Mouse (Mus musculus) kidney, embryonic 16.5 days (tissue): ENCODE measurements around the gene Racgap1. TPM values are rescaled to one million over a fixed set of nuclear protein-coding genes. Genes with fewer than 3 reads are reported as not detected.

ENCODE experiments used
- ATAC-seq: fragments of 200-750 bp; cut with Nextera tagmentation; 2 replicates; pipeline ENCODE4 v1.8.0; 2017; ENCODE audit warnings: moderate TSS enrichment; ENCODE audit not compliant: low FRiP score, low TSS enrichment
- H3K27ac ChIP-seq: fragments of 300-500 bp; sonication (generic); 2 replicates; pipeline ENCODE4 v1.5.1; 2014; ENCODE audit warnings: low read length
- H3K27me3 ChIP-seq: fragments of 300-500 bp; sonication (generic); 2 replicates; pipeline ENCODE4 v1.6.1; 2014; ENCODE audit warnings: low read length, control low read depth, mixed read lengths; ENCODE audit not compliant: insufficient read depth
- H3K36me3 ChIP-seq: fragments of 300-500 bp; sonication (generic); 2 replicates; pipeline ENCODE4 v1.6.1; 2014; ENCODE audit warnings: low read length, control low read depth, mixed read lengths; ENCODE audit not compliant: insufficient read depth
- H3K4me1 ChIP-seq: fragments of 300-500 bp; sonication (generic); 2 replicates; pipeline ENCODE4 v1.6.1; 2014; ENCODE audit warnings: low read length, control low read depth, mixed read lengths; ENCODE audit not compliant: insufficient read depth
- H3K4me2 ChIP-seq: fragments of 300-500 bp; sonication (generic); replicated peaks from 2 replicates; pipeline ENCODE4 v1.6.1; 2014; ENCODE audit warnings: low read depth, low read length
- H3K4me3 ChIP-seq: fragments of 300-500 bp; sonication (generic); 2 replicates; pipeline ENCODE4 v1.5.1; 2014; ENCODE audit warnings: mild to moderate bottlenecking, low read length
- H3K9ac ChIP-seq: fragments of 300-500 bp; sonication (generic); replicated peaks from 2 replicates; pipeline ENCODE4 v1.6.1; 2014; ENCODE audit warnings: low read length
- H3K9me3 ChIP-seq: fragments of 300-500 bp; sonication (generic); 2 replicates; pipeline ENCODE4 v1.6.1; 2016; ENCODE audit warnings: low read length, control low read depth
- WGBS: fragments of 180-500 bp; shearing (Covaris S2); extraction: QIAGEN DNeasy Blood & Tissue Kit; methylation state at CpG from one replicate; pipeline ENCODE4 v1.1.7; 2014; 5-methylcytosine and 5-hydroxymethylcytosine counted together
- polyA plus RNA-seq: library from polyadenylated mRNA; unstranded; fragments of >200 nt; fragmentation: Nextera tagmentation; extraction: Ambion mirVana; gene quantifications from 2 replicates; pipeline ENCODE4 v1.2.1, GENCODE M21; 2015

Gene Racgap1
- polyA plus RNA-seq, 1 experiment from 2014 or later, result 143 TPM

GRCm38 (mm10) chr15:99599245-99600070 is 52.0 kb downstream of the Racgap1 start:
- Histone ChIP-seq H3K4me2 (no peak overlapping the region), H3K9me3 (no peaks in the 10 kb centered on the region), H3K9ac (0 out of 2 replicates have a peak overlapping the region, but pooled peaks have one; percentile 13), H3K27ac (no peak overlapping the region), H3K4me3 (no peak overlapping the region), H3K27me3 (peaks cover 26% of the 10 kb centered on the region), H3K4me1 (peaks cover 39% of the 10 kb centered on the region), H3K36me3 (no peaks in the 10 kb centered on the region)
- WGBS, result 54% methylated on average over 17 of the region's 17 CpGs
- no peak for ATAC-seq

GRCm38 (mm10) chr15:99597596-99597995 is 53.9 kb downstream of the Racgap1 start:
- H3K36me3 ChIP-seq, result no peaks in the 10 kb centered on the region
- H3K9me3 ChIP-seq, result no peaks in the 10 kb centered on the region
- H3K4me1 ChIP-seq, result peaks cover 27% of the 10 kb centered on the region
- H3K4me2 ChIP-seq, result no peak overlapping the region
- H3K9ac ChIP-seq, result no peak overlapping the region
- H3K4me3 ChIP-seq, result no peak overlapping the region
- no peak overlapping the region for H3K27ac ChIP-seq
- peaks cover 44% of the 10 kb centered on the region for H3K27me3 ChIP-seq
- ATAC-seq, result no peak
- WGBS, result 55% methylated on average over 8 of the region's 8 CpGs

- Histone ChIP-seq H3K36me3 (no peaks in the 10 kb centered on the region), H3K4me1 (peaks cover 22% of the 10 kb centered on the region), H3K9ac (no peak overlapping the region), H3K27me3 (peaks cover 51% of the 10 kb centered on the region), H3K9me3 (no peaks in the 10 kb centered on the region), H3K4me3 (no peak overlapping the region), H3K27ac (no peak overlapping the region), H3K4me2 (no peak overlapping the region)
- WGBS, result 52% methylated on average over 7 of the region's 7 CpGs
- peak; percentile 1; the same call in 1 of the 2 replicates for ATAC-seq
Measured at GRCm38 (mm10) chr15:99596841-99597240, 54.6 kb downstream of the Racgap1 start.

GRCm38 (mm10) chr15:99596056-99596687 is 55.3 kb downstream of the Racgap1 start:
- under 1% methylated on average over 7 of the region's 7 CpGs for WGBS
- peak; percentile 81 for ATAC-seq
- Histone ChIP-seq H3K4me3 (no peak overlapping the region), H3K9me3 (no peaks in the 10 kb centered on the region), H3K27me3 (peaks cover 55% of the 10 kb centered on the region), H3K4me2 (no peak overlapping the region), H3K27ac (no peak overlapping the region), H3K9ac (no peak overlapping the region), H3K4me1 (peaks cover 16% of the 10 kb centered on the region), H3K36me3 (no peaks in the 10 kb centered on the region)

- no peak overlapping the region for H3K4me3 ChIP-seq
- H3K9ac ChIP-seq, result no peak overlapping the region
- H3K36me3 ChIP-seq, result no peaks in the 10 kb centered on the region
- no peak overlapping the region for H3K27ac ChIP-seq
- H3K27me3 ChIP-seq, result peaks cover 67% of the 10 kb centered on the region
- 84% methylated on average over 10 of the region's 10 CpGs for WGBS
- 0 out of 2 replicates have a peak, but pooled peaks cover 1% of the 10 kb centered on the region for H3K9me3 ChIP-seq
- no peak for ATAC-seq
- H3K4me2 ChIP-seq, result no peak overlapping the region
- peaks cover 15% of the 10 kb centered on the region; the same call in 1 of the 2 replicates for H3K4me1 ChIP-seq
Measured at GRCm38 (mm10) chr15:99594951-99595350, 56.5 kb downstream of the Racgap1 start.

GRCm38 (mm10) chr15:99592877-99593276 is 58.6 kb downstream of the Racgap1 start:
- no peak for ATAC-seq
- no peak overlapping the region for H3K9ac ChIP-seq
- H3K4me2 ChIP-seq, result no peak overlapping the region
- H3K36me3 ChIP-seq, result no peaks in the 10 kb centered on the region
- 76% methylated on average over 5 of the region's 5 CpGs for WGBS
- H3K9me3 ChIP-seq, result 0 out of 2 replicates have a peak, but pooled peaks cover 3% of the 10 kb centered on the region
- H3K4me1 ChIP-seq, result peaks cover 19% of the 10 kb centered on the region
- peaks cover 85% of the 10 kb centered on the region for H3K27me3 ChIP-seq
- H3K27ac ChIP-seq, result no peak overlapping the region
- H3K4me3 ChIP-seq, result no peak overlapping the region

- H3K9me3 ChIP-seq, result 0 out of 2 replicates have a peak, but pooled peaks cover 3% of the 10 kb centered on the region
- H3K36me3 ChIP-seq, result no peaks in the 10 kb centered on the region
- H3K4me1 ChIP-seq, result peaks cover 19% of the 10 kb centered on the region
- H3K27ac ChIP-seq, result no peak overlapping the region
- no peak overlapping the region for H3K9ac ChIP-seq
- WGBS, result 72% methylated on average over 8 of the region's 8 CpGs
- H3K27me3 ChIP-seq, result peaks cover 86% of the 10 kb centered on the region
- no peak for ATAC-seq
- H3K4me2 ChIP-seq, result no peak overlapping the region
- H3K4me3 ChIP-seq, result no peak overlapping the region
Measured at GRCm38 (mm10) chr15:99592177-99592576, 59.3 kb downstream of the Racgap1 start.

GRCm38 (mm10) chr15:99590429-99591084 is 60.9 kb downstream of the Racgap1 start, which contains the start of gene Aqp5:
Aqp5 (plus strand) TSS chr15:99590782.
- peak within 1 kb of the TSS; percentile 39 for H3K9ac ChIP-seq
- ATAC-seq, result peak; percentile 70
- 1% methylated on average over 63 of the region's 83 CpGs for WGBS

GRCm38 (mm10) chr15:99589704-99590103 is 61.8 kb downstream of the Racgap1 start:
- ATAC-seq, result no peak
- Histone ChIP-seq H3K27me3 (peaks cover 99% of the 10 kb centered on the region), H3K9ac (no peak overlapping the region), H3K4me1 (peaks cover 20% of the 10 kb centered on the region), H3K36me3 (no peaks in the 10 kb centered on the region), H3K4me3 (no peak overlapping the region), H3K9me3 (0 out of 2 replicates have a peak, but pooled peaks cover 3% of the 10 kb centered on the region), H3K4me2 (no peak overlapping the region), H3K27ac (no peak overlapping the region)
- 21% methylated on average over 7 of the region's 7 CpGs for WGBS

More at GRCm38 (mm10) chr15:99590429-99591084, 60.9 kb downstream of the Racgap1 start, which contains the start of gene Aqp5:
- H3K36me3 ChIP-seq, result no peaks in the 10 kb centered on the region
- peaks cover 16% of the 10 kb centered on the region for H3K4me1 ChIP-seq
- 0 out of 2 replicates have a peak, but pooled peaks cover 3% of the 10 kb centered on the region for H3K9me3 ChIP-seq
- H3K4me3 ChIP-seq, result peak within 1 kb of the TSS; percentile 36
- H3K27me3 ChIP-seq, result peaks cover 99% of the 10 kb centered on the region
- H3K27ac ChIP-seq, result no peak within 1 kb of the TSS
- H3K4me2 ChIP-seq, result peak within 1 kb of the TSS; percentile 70
